Comparison of ENCODE assay signal across 13 mouse cellular contexts in the genomic region with DNA sequence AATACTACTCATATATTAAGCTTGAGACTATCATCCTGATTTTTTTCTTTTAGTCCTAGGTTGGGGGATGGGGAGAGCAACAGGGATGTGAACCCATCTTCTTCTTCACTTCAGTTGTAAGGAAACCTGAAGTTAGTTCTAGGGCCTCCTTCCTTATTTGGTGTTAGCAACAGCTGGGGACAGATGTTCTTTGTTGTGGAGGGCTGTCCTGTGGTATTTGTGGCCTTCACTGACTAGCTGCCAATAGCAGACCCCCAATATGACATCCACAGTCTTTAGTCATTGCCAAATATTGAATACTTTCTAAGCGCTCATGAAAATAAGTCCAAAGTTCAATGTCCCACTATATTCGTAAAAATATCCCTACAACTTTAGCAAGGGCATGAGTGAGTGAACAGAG.
"Had no signal": no experiment of that assay in that cellular context is flagged by ENCODE, and none has a peak within 500 bp of the region (broad histone marks: within the 10 kb centered on the region; RNA-seq: fewer than 3 reads in every experiment).

No protein-coding gene starts in this region.

- H3K4me3 ChIP-seq: intestine, embryonic 15.5 days; layer of hippocampus, adult 2 months; limb, embryonic 13.5 days; megakaryocyte, embryonic 14.5 days; midbrain, embryonic 15.5 days; neural tube, embryonic 12.5 days had no signal

- H3K27ac ChIP-seq: hindbrain, embryonic 14.5 days; intestine, embryonic 15.5 days; layer of hippocampus, adult 2 months; limb, embryonic 13.5 days; liver, embryonic 14.5 days; macrophage; midbrain, embryonic 15.5 days; neural tube, embryonic 12.5 days had no signal

- H3K4me2 ChIP-seq: hindbrain, embryonic 14.5 days; intestine, embryonic 15.5 days; limb, embryonic 13.5 days; midbrain, embryonic 11.5 days; midbrain, embryonic 15.5 days; neural tube, embryonic 12.5 days had no signal

- DNase-seq: kidney, postnatal 36 days; left cerebral cortex, postnatal 4 days; thymus, postnatal 36 days had no signal

- H3K9me3 ChIP-seq: intestine, embryonic 15.5 days; limb, embryonic 13.5 days; megakaryocyte, embryonic 14.5 days; midbrain, embryonic 15.5 days; neural tube, embryonic 12.5 days had no signal

- H3K36me3 ChIP-seq: intestine, embryonic 15.5 days; limb, embryonic 13.5 days; midbrain, embryonic 15.5 days; neural tube, embryonic 12.5 days had no signal

- H3K9ac ChIP-seq: hindbrain, embryonic 14.5 days; intestine, embryonic 15.5 days; limb, embryonic 13.5 days; liver, embryonic 14.5 days; midbrain, embryonic 15.5 days; neural tube, embryonic 12.5 days had no signal

- H3K27me3 ChIP-seq: intestine, embryonic 15.5 days; limb, embryonic 13.5 days; megakaryocyte, embryonic 14.5 days; midbrain, embryonic 15.5 days; neural tube, embryonic 12.5 days had no signal

- ATAC-seq: intestine, embryonic 15.5 days; midbrain, embryonic 15.5 days had no signal

- H3K4me1 ChIP-seq: intestine, embryonic 15.5 days; limb, embryonic 13.5 days; megakaryocyte, embryonic 14.5 days; midbrain, embryonic 15.5 days; neural tube, embryonic 12.5 days had no signal
